Mouse (Mus musculus): ENCODE results near the gene Zfp382.
"Not testable (repeated sequence)": the region's sequence is repeated elsewhere in the genome, so short reads cannot be mapped to it uniquely, and the experiment has no call there.

Zfp382 gene

GRCm38 (mm10) chr7:30147011-30147410 is 25.3 kb downstream of the Zfp382 start:
- no peak for DNase-seq (ENCODE audit: low spot score)

- no peak for DNase-seq (ENCODE audit: low spot score)
These were observed 32.3 kb downstream of the Zfp382 start for GRCm38 (mm10) chr7:30154040-30154439.

GRCm38 (mm10) chr7:30155507-30155906 is 33.8 kb downstream of the Zfp382 start:
- DNase-seq (ENCODE audit: low spot score), result no peak

GRCm38 (mm10) chr7:30163113-30163512 is 41.4 kb downstream of the Zfp382 start:
- no peak for DNase-seq (ENCODE audit: low spot score)

GRCm38 (mm10) chr7:30164745-30165144 is 43.0 kb downstream of the Zfp382 start:
- DNase-seq (ENCODE audit: low spot score), result no peak

- peak; percentile 74 for DNase-seq (ENCODE audit: low spot score)
These were observed 47.3 kb downstream of the Zfp382 start for GRCm38 (mm10) chr7:30168914-30169582.

GRCm38 (mm10) chr7:30169583-30170282 is 48.0 kb downstream of the Zfp382 start, which contains the start of gene Zfp146:
Gene Zfp146, minus strand, starts transcription at chr7:30169750.
- peak; percentile 98 for DNase-seq (ENCODE audit: low spot score)

GRCm38 (mm10) chr7:30170283-30170951 is 48.7 kb downstream of the Zfp382 start:
- no peak for DNase-seq (ENCODE audit: low spot score)

- DNase-seq (ENCODE audit: low spot score), result no peak
These were observed 54.7 kb downstream of the Zfp382 start for GRCm38 (mm10) chr7:30176474-30176873.

GRCm38 (mm10) chr7:30178256-30178655 is 56.5 kb downstream of the Zfp382 start:
- no peak for DNase-seq (ENCODE audit: low spot score)

GRCm38 (mm10) chr7:30181308-30181707 is 59.6 kb downstream of the Zfp382 start:
- DNase-seq (ENCODE audit: low spot score), result peak; percentile 89

- DNase-seq (ENCODE audit: low spot score), result not testable (repeated sequence)
These were observed 60.2 kb downstream of the Zfp382 start for GRCm38 (mm10) chr7:30181929-30182328.

- DNase-seq (ENCODE audit: low spot score), result not testable (repeated sequence)
These were observed 61.4 kb downstream of the Zfp382 start for GRCm38 (mm10) chr7:30183189-30183588.

GRCm38 (mm10) chr7:30183879-30184289 is 62.1 kb downstream of the Zfp382 start, which contains the start of gene Cox7a1:
Gene Cox7a1, plus strand, starts transcription at chr7:30184144.
- peak; percentile 91 for DNase-seq (ENCODE audit: low spot score)

All from embryo, embryonic 10.5 days (tissue).